Mouse (Mus musculus): Measurements from ENCODE around the gene Gm9817. TPM values are rescaled to one million over a fixed set of nuclear protein-coding genes. Genes with fewer than 3 reads are reported as not detected.

The Gm9817 gene
- polyA plus RNA-seq, 1 experiment from 2014 or later = 0.07 TPM

DNA sequence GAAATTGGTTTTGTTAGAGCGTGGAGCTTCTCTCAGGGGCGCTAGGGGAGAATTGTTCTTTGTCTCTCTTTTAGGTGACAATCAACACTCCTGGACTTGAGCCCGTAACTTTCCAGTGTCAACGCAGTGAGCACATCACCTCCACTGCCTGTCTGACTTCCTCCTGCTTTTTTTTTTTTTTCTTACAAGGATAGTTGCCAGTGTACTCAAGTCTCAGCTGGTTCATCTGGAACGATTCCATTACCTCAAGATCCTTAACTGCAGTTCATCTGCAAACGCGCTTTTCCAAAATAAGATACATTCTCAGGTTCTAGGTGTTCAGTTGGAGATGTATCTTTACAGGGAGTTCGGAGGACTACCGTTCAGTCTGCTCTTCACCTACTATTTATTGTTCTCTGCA lies 16.5 kb downstream of the Gm9817 start:
- DNase-seq (ENCODE audit: low spot score) (no peak), ATAC-seq (no peak)
- Histone ChIP-seq H3K27me3 (replicated peaks; ENCODE audit: insufficient read depth, low read length) (no peaks in the 10 kb centered on the region), H3K27ac (ENCODE audit: low read length) (no peak overlapping the region), H3K9me3 (ENCODE audit: low read length) (no peaks in the 10 kb centered on the region), H3K4me3 (ENCODE audit: low read depth, low read length) (no peak overlapping the region), H3K36me3 (ENCODE audit: insufficient read depth, low read length) (no peaks in the 10 kb centered on the region), H3K4me2 (replicated peaks; ENCODE audit: low read depth, low read length) (no peak overlapping the region), H3K4me1 (ENCODE audit: insufficient read depth, low read depth, low read length) (no peaks in the 10 kb centered on the region), H3K9ac (replicated peaks; ENCODE audit: low read depth) (no peak overlapping the region)
- WGBS = 79% methylated on average over 9 of the region's 9 CpGs
- TF ChIP-seq CTCF (IDR thresholded peaks at IDR 0.05) (no peak), EP300 (IDR thresholded peaks at IDR 0.05) (no peak)

DNA sequence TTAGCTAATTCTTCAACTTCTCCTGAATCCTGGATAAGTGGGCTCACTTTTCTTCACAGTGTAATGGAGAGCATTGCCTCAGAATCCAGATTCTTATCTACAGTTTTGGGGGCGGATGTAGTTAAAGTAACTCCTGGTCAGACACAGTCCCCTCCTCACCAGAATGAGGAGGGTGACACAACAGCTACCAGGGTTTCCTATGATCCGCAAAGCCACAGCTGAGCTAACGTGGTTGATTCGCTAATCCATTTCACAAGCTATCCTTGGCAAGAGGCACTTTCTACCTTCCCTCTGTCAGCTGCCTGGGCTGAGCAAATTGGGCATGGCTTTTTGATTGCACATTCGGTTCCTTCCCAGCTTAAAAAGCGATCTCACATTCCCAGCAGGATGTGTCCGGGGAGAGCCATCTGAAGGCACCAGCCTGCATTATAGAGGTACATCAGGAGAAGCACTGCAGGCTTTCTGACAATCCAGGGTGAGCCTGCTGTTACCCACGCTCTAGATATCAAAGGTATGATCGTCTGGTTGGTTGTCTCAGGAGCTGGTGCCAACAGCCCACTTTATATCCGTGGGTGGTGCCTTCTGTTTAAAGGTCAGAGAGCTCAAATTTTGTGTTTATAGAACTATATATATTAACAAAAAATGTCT lies 21.2 kb downstream of the Gm9817 start:
- DNase-seq (ENCODE audit: low spot score) (no peak), ATAC-seq (no peak)
- H3K27ac ChIP-seq (ENCODE audit: low read length) = no peak overlapping the region
- no peaks in the 10 kb centered on the region for H3K36me3 ChIP-seq (ENCODE audit: insufficient read depth, low read length)
- 62% methylated on average over 10 of the region's 10 CpGs for WGBS
- no peak overlapping the region for H3K4me3 ChIP-seq (ENCODE audit: low read depth, low read length)
- no peaks in the 10 kb centered on the region for H3K4me1 ChIP-seq (ENCODE audit: insufficient read depth, low read depth, low read length)
- H3K4me2 ChIP-seq (replicated peaks; ENCODE audit: low read depth, low read length) = no peak overlapping the region
- H3K9me3 ChIP-seq (ENCODE audit: low read length) = no peaks in the 10 kb centered on the region
- TF ChIP-seq CTCF (IDR thresholded peaks at IDR 0.05) = no peak
- no peak for TF ChIP-seq EP300 (IDR thresholded peaks at IDR 0.05)
- H3K27me3 ChIP-seq (replicated peaks; ENCODE audit: insufficient read depth, low read length) = no peaks in the 10 kb centered on the region
- no peak overlapping the region for H3K9ac ChIP-seq (replicated peaks; ENCODE audit: low read depth)

DNA sequence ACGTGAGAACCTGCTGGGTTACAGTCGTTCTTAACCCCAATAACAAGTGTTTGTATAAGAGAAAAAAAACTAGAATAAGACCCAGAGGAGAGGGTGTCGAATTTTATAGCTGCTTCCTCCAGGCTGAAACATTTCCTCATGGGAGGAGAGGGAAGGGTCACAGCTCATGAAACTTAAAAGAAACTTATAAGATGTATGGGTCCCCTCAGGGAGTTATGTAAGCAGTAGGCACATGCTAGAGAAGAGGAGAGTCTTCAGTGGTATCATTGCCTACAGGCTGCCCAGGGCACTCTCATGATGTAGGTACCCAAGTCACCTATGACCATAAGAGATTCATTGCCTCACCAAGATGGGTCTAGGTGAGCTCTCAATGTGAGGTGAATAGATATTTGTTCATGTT lies 28.0 kb downstream of the Gm9817 start:
- ATAC-seq = no peak
- Histone ChIP-seq H3K27ac (ENCODE audit: low read length) (no peak overlapping the region), H3K27me3 (replicated peaks; ENCODE audit: insufficient read depth, low read length) (no peaks in the 10 kb centered on the region), H3K9ac (replicated peaks; ENCODE audit: low read depth) (no peak overlapping the region), H3K4me1 (ENCODE audit: insufficient read depth, low read depth, low read length) (no peaks in the 10 kb centered on the region), H3K4me2 (replicated peaks; ENCODE audit: low read depth, low read length) (no peak overlapping the region), H3K9me3 (ENCODE audit: low read length) (no peaks in the 10 kb centered on the region), H3K4me3 (ENCODE audit: low read depth, low read length) (no peak overlapping the region), H3K36me3 (ENCODE audit: insufficient read depth, low read length) (no peaks in the 10 kb centered on the region)
- TF ChIP-seq CTCF (IDR thresholded peaks at IDR 0.05) (no peak), EP300 (IDR thresholded peaks at IDR 0.05) (no peak)
- DNase-seq (ENCODE audit: low spot score) = no peak
- 35% methylated on average over 3 of the region's 3 CpGs for WGBS

DNA sequence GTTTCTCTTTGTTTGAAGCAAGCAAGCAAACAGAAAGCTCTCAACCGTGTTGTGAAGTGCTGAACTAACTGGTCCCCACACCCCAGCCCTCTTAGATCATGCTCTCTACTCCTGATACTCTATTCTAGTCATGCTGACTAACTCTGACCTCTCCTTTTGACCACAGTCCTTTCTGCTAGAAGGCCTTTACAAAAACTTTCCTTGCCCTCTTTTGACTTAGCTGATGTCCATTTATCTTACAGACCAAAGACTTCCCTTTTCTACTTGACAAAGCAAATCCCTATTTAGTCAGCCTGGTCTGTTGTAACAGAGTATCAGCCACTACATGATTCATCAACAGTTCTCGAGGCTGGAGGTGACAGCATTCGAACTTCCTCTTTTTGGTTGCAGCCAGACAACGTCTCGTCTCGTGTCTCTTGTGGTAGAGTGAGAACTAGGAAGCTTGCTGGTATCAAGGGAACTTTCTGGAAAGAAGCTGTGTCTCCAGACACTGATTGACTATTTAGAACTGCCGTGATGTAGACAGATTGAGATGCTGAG lies 30.4 kb downstream of the Gm9817 start:
- no peaks in the 10 kb centered on the region for H3K9me3 ChIP-seq (ENCODE audit: low read length)
- TF ChIP-seq CTCF (IDR thresholded peaks at IDR 0.05) (no peak), EP300 (IDR thresholded peaks at IDR 0.05) (peak; percentile 20; the same call in 1 of the 2 replicates)
- no peaks in the 10 kb centered on the region for H3K27me3 ChIP-seq (replicated peaks; ENCODE audit: insufficient read depth, low read length)
- no peaks in the 10 kb centered on the region for H3K4me1 ChIP-seq (ENCODE audit: insufficient read depth, low read depth, low read length)
- ATAC-seq (peak; percentile 71), DNase-seq (ENCODE audit: low spot score) (peak; percentile 73)
- no peak overlapping the region for H3K4me2 ChIP-seq (replicated peaks; ENCODE audit: low read depth, low read length)
- 34% methylated on average over 7 of the region's 7 CpGs for WGBS
- no peak overlapping the region for H3K4me3 ChIP-seq (ENCODE audit: low read depth, low read length)
- H3K36me3 ChIP-seq (ENCODE audit: insufficient read depth, low read length) = no peaks in the 10 kb centered on the region
- H3K27ac ChIP-seq (ENCODE audit: low read length) = no peak overlapping the region
- no peak overlapping the region for H3K9ac ChIP-seq (replicated peaks; ENCODE audit: low read depth)

DNA sequence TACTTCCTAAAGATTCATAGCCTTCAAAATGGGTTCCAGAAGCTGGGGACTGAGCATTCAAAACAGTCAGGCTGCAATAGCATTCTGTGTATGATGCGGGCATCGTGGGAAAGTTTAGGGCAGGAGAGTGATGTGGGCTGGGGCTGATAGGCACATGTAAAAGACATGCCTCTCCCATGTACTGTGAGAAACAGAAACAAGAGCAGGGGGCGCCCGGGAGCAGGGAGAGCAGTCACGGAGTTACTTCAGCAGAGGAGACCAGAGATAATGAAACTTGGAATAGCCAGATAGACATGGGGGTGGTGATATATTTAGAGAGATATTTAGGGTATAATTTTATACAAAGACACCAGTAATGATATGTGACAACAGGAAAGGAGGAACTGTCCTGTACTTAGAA lies 39.9 kb downstream of the Gm9817 start:
- H3K9ac ChIP-seq (replicated peaks; ENCODE audit: low read depth) = no peak overlapping the region
- no peaks in the 10 kb centered on the region for H3K27me3 ChIP-seq (replicated peaks; ENCODE audit: insufficient read depth, low read length)
- TF ChIP-seq CTCF (IDR thresholded peaks at IDR 0.05) (no peak), EP300 (IDR thresholded peaks at IDR 0.05) (no peak)
- WGBS = 77% methylated on average over 5 of the region's 5 CpGs
- H3K27ac ChIP-seq (ENCODE audit: low read length) = no peak overlapping the region
- no peak overlapping the region for H3K4me2 ChIP-seq (replicated peaks; ENCODE audit: low read depth, low read length)
- no peak overlapping the region for H3K4me3 ChIP-seq (ENCODE audit: low read depth, low read length)
- ATAC-seq = no peak
- no peaks in the 10 kb centered on the region for H3K9me3 ChIP-seq (ENCODE audit: low read length)
- no peaks in the 10 kb centered on the region for H3K4me1 ChIP-seq (ENCODE audit: insufficient read depth, low read depth, low read length)
- H3K36me3 ChIP-seq (ENCODE audit: insufficient read depth, low read length) = no peaks in the 10 kb centered on the region
- no peak for DNase-seq (ENCODE audit: low spot score)

DNA sequence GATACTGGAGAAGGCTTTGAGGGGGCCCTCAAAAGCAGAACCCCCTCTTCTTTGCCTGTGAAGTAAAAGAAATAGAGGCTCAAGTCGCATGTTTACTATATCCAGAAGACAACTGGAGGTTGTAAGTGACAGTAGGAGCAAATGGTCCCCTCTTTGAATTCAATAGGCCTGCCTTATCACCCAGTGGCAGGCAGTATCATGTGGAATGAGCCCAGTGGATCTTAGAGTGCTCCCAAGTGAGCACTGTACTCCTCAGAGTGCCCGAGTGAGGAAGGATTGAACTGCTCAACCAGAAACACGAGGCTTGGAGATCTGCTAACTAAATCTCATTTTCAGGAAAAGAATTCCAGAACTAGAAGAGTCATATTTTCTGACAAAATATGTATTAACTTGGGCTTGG lies 40.3 kb downstream of the Gm9817 start:
- no peaks in the 10 kb centered on the region for H3K9me3 ChIP-seq (ENCODE audit: low read length)
- H3K27me3 ChIP-seq (replicated peaks; ENCODE audit: insufficient read depth, low read length) = no peaks in the 10 kb centered on the region
- no peak overlapping the region for H3K4me2 ChIP-seq (replicated peaks; ENCODE audit: low read depth, low read length)
- no peak for DNase-seq (ENCODE audit: low spot score)
- TF ChIP-seq CTCF (IDR thresholded peaks at IDR 0.05) (no peak), EP300 (IDR thresholded peaks at IDR 0.05) (no peak)
- H3K36me3 ChIP-seq (ENCODE audit: insufficient read depth, low read length) = no peaks in the 10 kb centered on the region
- 62% methylated on average over 3 of the region's 3 CpGs for WGBS
- H3K4me1 ChIP-seq (ENCODE audit: insufficient read depth, low read depth, low read length) = no peaks in the 10 kb centered on the region
- no peak overlapping the region for H3K4me3 ChIP-seq (ENCODE audit: low read depth, low read length)
- no peak overlapping the region for H3K9ac ChIP-seq (replicated peaks; ENCODE audit: low read depth)
- no peak for ATAC-seq
- H3K27ac ChIP-seq (ENCODE audit: low read length) = no peak overlapping the region

Other genes with a start within 250 kb of the Gm9817 start
- gene Dtnbp1, start 76.5 kb upstream of the Gm9817 start, polyA plus RNA-seq (2015; fragmentation: Nextera tagmentation; extraction: Ambion mirVana) = 60.0 and 67.2 TPM in 2 replicates